Mouse (Mus musculus) embryonic facial prominence, embryonic 15.5 days (tissue): ENCODE measurements at regions not wholly inside any gene's neighbourhood (a gene's known extent, or its start where the extent isn't known, plus 50 kb on each side); places are given as distances from the start of the nearest gene placed in this dataset.
A peak's percentile ranks its signal among the peaks of the same experiment; 100 is the strongest.

Source experiments
- ATAC-seq: fragments of 200-750 bp; cut with Nextera tagmentation; 2 replicates; pipeline ENCODE4 v1.8.0; 2017; ENCODE audit warnings: low read depth, moderate TSS enrichment; ENCODE audit not compliant: insufficient number of reproducible peaks, low FRiP score, low TSS enrichment
- H3K27ac ChIP-seq: fragments of 300-500 bp; sonication (generic); replicated peaks from 2 replicates; pipeline ENCODE4 v1.5.1; 2015; ENCODE audit warnings: mild to moderate bottlenecking, inconsistent platforms
- H3K27me3 ChIP-seq: fragments of 300-500 bp; sonication (generic); 2 replicates; pipeline ENCODE4 v1.6.1; 2015; ENCODE audit warnings: inconsistent platforms
- H3K36me3 ChIP-seq: fragments of 300-500 bp; sonication (generic); 2 replicates; pipeline ENCODE4 v1.6.1; 2015; ENCODE audit warnings: mild to moderate bottlenecking, inconsistent platforms
- H3K4me1 ChIP-seq: fragments of 300-500 bp; sonication (generic); 2 replicates; pipeline ENCODE4 v1.6.1; 2015; ENCODE audit warnings: inconsistent platforms
- H3K4me2 ChIP-seq: fragments of 300-500 bp; sonication (generic); replicated peaks from 2 replicates; pipeline ENCODE4 v1.6.1; 2015; ENCODE audit warnings: mild to moderate bottlenecking, inconsistent platforms
- H3K4me3 ChIP-seq: fragments of 300-500 bp; sonication (generic); replicated peaks from 2 replicates; pipeline ENCODE4 v1.5.1; 2015; ENCODE audit warnings: mild to moderate bottlenecking, inconsistent platforms
- H3K9ac ChIP-seq: fragments of 300-500 bp; sonication (generic); 2 replicates; pipeline ENCODE4 v1.6.1; 2015; ENCODE audit warnings: inconsistent platforms
- H3K9me3 ChIP-seq: fragments of 300-500 bp; sonication (generic); replicated peaks from 2 replicates; pipeline ENCODE4 v1.6.1; 2016; ENCODE audit warnings: inconsistent platforms
- WGBS: fragments of 180-500 bp; shearing (Covaris S2); methylation state at CpG from one replicate; pipeline ENCODE4 v1.1.7; 2015; 5-methylcytosine and 5-hydroxymethylcytosine counted together

DNA sequence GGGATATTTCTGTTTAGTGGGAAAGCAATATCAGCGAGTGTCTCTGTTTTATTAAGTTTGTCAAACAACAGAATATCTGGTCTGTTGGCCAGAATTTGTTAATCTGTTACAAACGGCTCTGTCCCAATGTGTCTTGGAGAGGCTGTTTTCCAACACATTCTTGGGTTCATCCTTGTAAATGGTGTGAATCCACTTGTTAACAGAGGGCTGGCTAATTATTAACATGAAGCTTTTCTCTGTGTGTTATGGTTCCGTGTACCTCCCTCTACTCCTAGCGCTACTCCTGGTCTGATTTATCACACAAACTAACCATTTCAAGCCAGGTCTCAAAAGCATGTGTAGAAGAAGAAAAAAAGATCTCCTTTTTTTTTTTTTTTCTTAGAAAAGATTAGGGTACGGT lies 60.4 kb downstream of the Pou3f3 start:
- Histone ChIP-seq H3K9me3 (no peaks in the 10 kb centered on the region), H3K4me2 (no peak overlapping the region), H3K4me3 (no peak overlapping the region), H3K27me3 (no peaks in the 10 kb centered on the region), H3K36me3 (no peaks in the 10 kb centered on the region), H3K27ac (no peak overlapping the region), H3K9ac (no peak overlapping the region), H3K4me1 (no peaks in the 10 kb centered on the region)
- 85% methylated on average over 5 of the region's 5 CpGs for WGBS
- ATAC-seq, result no peak

GRCm38 (mm10) chr1:42756497-42756896 lies 60.9 kb downstream of the Pou3f3 start:
- H3K4me2 ChIP-seq, result no peak overlapping the region
- no peak overlapping the region for H3K9ac ChIP-seq
- no peak for ATAC-seq
- H3K36me3 ChIP-seq, result no peaks in the 10 kb centered on the region
- no peaks in the 10 kb centered on the region for H3K27me3 ChIP-seq
- no peaks in the 10 kb centered on the region for H3K4me1 ChIP-seq
- H3K9me3 ChIP-seq, result no peaks in the 10 kb centered on the region
- no peak overlapping the region for H3K27ac ChIP-seq
- H3K4me3 ChIP-seq, result no peak overlapping the region

- no peak for ATAC-seq
- H3K4me1 ChIP-seq, result no peaks in the 10 kb centered on the region
- H3K9me3 ChIP-seq, result no peaks in the 10 kb centered on the region
- 63% methylated on average over 2 of the region's 2 CpGs for WGBS
- no peaks in the 10 kb centered on the region for H3K27me3 ChIP-seq
- H3K9ac ChIP-seq, result no peak overlapping the region
- no peak overlapping the region for H3K27ac ChIP-seq
- H3K4me2 ChIP-seq, result no peak overlapping the region
- no peaks in the 10 kb centered on the region for H3K36me3 ChIP-seq
- no peak overlapping the region for H3K4me3 ChIP-seq
Observed at GRCm38 (mm10) chr1:42763447-42763846, 67.9 kb downstream of the Pou3f3 start.

DNA sequence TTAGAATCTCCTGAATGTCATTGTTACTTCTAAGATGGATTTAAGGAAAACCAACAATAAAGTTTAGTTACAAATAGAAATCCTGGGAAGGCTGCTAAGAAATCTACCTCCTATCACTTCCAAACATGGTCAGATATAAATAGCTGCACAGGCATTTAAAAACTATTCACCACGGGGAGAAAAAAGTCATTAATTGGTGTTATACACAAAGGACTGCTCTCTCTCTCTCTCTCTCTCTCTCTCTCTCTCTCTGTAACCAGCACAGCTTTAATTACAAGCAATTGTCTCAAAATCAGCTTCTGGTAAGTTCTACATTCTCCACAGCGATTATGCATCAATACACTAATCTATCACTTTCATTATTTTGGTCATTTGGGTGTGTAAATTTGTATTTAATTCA lies 68.5 kb downstream of the Pou3f3 start:
- 70% methylated on average over 2 of the region's 2 CpGs for WGBS
- ATAC-seq, result no peak
- H3K9me3 ChIP-seq, result no peaks in the 10 kb centered on the region
- H3K4me2 ChIP-seq, result no peak overlapping the region
- no peaks in the 10 kb centered on the region for H3K36me3 ChIP-seq
- H3K9ac ChIP-seq, result no peak overlapping the region
- H3K27ac ChIP-seq, result no peak overlapping the region
- H3K4me3 ChIP-seq, result no peak overlapping the region
- H3K27me3 ChIP-seq, result no peaks in the 10 kb centered on the region
- no peaks in the 10 kb centered on the region for H3K4me1 ChIP-seq

DNA sequence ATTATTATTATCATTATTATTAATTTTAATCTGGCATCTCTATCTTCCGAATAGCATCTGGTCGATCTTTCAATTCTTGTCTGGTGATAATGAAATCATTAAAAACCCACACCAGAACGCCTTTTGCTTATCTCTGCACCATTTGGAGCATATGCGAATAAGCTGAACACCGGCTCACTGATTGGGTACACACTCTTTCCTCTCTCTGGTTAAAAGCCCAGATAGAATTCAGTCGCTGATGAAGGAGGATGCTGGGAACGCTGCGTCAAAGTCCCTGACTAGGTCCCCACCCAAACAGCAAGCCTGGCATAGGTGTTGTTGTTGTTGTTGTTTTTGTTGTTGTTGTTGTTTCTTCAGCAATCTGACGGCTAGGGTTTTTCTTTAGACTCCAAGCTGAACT lies 74.5 kb downstream of the Pou3f3 start:
- no peak for ATAC-seq
- peaks cover 6% of the 10 kb centered on the region; the same call in 1 of the 2 replicates for H3K4me1 ChIP-seq
- no peak overlapping the region for H3K4me3 ChIP-seq
- no peak overlapping the region for H3K9ac ChIP-seq
- no peak overlapping the region for H3K27ac ChIP-seq
- H3K27me3 ChIP-seq, result no peaks in the 10 kb centered on the region
- H3K9me3 ChIP-seq, result no peaks in the 10 kb centered on the region
- H3K4me2 ChIP-seq, result no peak overlapping the region
- 78% methylated on average over 9 of the region's 9 CpGs for WGBS
- H3K36me3 ChIP-seq, result no peaks in the 10 kb centered on the region

DNA sequence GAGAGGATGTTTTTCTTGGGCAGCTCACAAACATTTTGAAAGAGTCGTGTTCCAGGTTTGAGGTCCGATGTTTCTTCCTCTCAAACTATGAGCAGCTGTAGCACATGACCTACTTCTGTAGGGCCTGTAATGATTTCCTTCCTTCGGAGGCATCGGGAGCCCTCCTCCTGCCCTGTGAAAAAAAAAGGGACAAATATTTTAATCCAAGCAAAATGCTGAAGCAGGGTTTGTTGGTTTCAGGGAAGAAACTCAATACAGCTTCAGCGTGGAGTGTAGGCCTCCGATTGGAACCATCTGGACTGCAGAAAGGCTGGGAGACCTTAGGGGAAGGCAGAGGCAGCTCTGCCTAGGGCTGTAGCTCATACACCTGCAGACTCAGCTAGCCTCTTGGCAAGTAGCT lies 76.4 kb downstream of the Pou3f3 start:
- ATAC-seq, result peak; percentile 70
- WGBS, result 18% methylated on average over 6 of the region's 6 CpGs
- Histone ChIP-seq H3K27ac (no peak overlapping the region; the same call in 1 of the 2 replicates), H3K27me3 (no peaks in the 10 kb centered on the region), H3K9ac (no peak overlapping the region), H3K4me3 (no peak overlapping the region), H3K9me3 (no peaks in the 10 kb centered on the region), H3K36me3 (no peaks in the 10 kb centered on the region), H3K4me1 (peaks cover 6% of the 10 kb centered on the region; the same call in 1 of the 2 replicates), H3K4me2 (no peak overlapping the region)

DNA sequence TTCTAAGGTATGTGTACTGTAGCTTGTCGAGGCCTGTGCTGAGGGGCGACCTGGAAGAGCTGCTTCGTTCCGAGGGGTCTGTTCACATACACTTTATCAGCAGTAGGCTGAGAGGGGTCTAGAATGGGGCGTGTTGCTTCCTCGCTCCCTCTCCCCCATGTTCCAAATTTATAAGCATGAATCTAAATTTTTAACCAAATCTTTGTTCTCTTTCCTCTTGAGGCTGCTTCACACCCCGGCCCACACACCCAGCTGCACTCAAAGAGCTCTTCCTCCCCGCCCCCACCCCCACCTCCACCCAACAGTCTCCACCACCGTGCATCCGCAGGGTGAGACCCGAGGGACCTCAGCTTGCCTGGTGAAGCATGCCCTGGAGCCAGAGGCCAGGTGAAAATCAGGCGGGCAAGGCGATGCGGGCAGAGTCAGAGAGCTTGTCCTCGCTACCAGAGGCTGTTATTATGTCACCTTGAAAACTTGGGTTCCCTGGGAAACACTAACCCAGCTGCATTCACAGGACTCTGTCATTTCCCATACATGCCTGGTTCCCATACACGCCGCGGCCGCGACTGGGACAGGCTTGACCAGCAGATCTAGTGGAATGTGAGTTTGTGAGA lies 77.1 kb upstream of the Mrps9 start:
- H3K9ac ChIP-seq, result no peak overlapping the region
- H3K4me1 ChIP-seq, result peaks cover 6% of the 10 kb centered on the region; the same call in 1 of the 2 replicates
- H3K4me3 ChIP-seq, result no peak overlapping the region
- no peak overlapping the region for H3K27ac ChIP-seq
- H3K9me3 ChIP-seq, result no peaks in the 10 kb centered on the region
- WGBS, result 55% methylated on average over 20 of the region's 20 CpGs
- ATAC-seq, result no peak
- H3K27me3 ChIP-seq, result no peaks in the 10 kb centered on the region
- H3K36me3 ChIP-seq, result no peaks in the 10 kb centered on the region
- H3K4me2 ChIP-seq, result no peak overlapping the region

DNA sequence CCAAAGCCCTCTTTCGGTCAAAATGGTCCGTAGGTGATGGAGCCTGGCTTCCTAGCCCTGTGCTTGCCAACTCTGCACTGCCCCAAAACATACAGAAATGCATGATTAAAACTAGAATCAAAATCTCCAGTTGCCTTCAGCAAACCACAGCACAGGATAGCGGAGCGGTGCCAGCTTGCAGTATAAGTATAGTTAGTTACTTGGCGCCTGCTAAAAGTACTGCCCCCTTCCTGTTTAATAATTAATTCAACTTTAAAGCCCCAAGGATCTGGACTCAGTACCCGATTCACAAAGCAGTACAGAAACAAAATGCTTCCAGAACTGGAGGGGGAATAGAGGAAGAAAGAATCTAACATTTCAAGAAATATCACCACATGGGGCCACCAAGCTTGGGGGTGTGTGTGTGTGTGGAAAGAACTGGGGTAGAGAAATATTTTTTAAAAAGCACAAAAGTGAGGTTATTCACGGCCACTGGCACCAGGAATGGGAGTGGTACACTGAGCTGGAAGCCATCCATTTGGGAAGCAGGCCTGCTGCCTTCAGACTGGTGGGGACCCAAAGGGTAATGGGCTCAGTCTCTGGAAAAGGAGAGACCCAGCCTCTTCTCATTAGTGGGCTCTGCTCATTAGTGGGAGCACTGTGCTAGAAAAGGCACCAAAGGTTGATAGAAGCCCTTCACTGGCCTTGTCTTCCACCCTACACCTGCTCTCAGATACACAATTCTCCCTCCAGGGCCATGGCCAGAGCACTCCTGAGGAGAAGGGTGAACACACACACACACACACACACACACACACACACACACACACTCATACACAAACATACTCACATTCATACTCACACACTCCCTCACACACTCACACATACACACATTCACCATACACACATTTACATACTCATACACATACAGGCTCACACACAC lies 75.8 kb upstream of the Mrps9 start:
- 58% methylated on average over 7 of the region's 7 CpGs for WGBS
- no peak; the same call in 1 of the 2 replicates for ATAC-seq
- Histone ChIP-seq H3K4me2 (no peak overlapping the region), H3K9me3 (no peaks in the 10 kb centered on the region), H3K27me3 (no peaks in the 10 kb centered on the region), H3K4me1 (peaks cover 7% of the 10 kb centered on the region; the same call in 1 of the 2 replicates), H3K4me3 (no peak overlapping the region), H3K27ac (no peak overlapping the region), H3K9ac (no peak overlapping the region), H3K36me3 (no peaks in the 10 kb centered on the region)

GRCm38 (mm10) chr1:42775893-42776287 lies 75.1 kb upstream of the Mrps9 start:
- no peak overlapping the region for H3K9ac ChIP-seq
- H3K4me3 ChIP-seq, result no peak overlapping the region
- H3K27me3 ChIP-seq, result no peaks in the 10 kb centered on the region
- H3K36me3 ChIP-seq, result no peaks in the 10 kb centered on the region
- WGBS, result 57% methylated on average over 2 of the region's 2 CpGs
- H3K9me3 ChIP-seq, result no peaks in the 10 kb centered on the region
- ATAC-seq, result no peak
- peaks cover 11% of the 10 kb centered on the region; the same call in 1 of the 2 replicates for H3K4me1 ChIP-seq
- no peak overlapping the region for H3K27ac ChIP-seq
- no peak overlapping the region for H3K4me2 ChIP-seq

- H3K9ac ChIP-seq, result no peak overlapping the region
- no peaks in the 10 kb centered on the region for H3K9me3 ChIP-seq
- 50% methylated on average over 1 of the region's 1 CpGs for WGBS
- no peak for ATAC-seq
- H3K4me1 ChIP-seq, result 0 out of 2 replicates have a peak, but pooled peaks cover 7% of the 10 kb centered on the region
- no peak overlapping the region for H3K27ac ChIP-seq
- no peaks in the 10 kb centered on the region for H3K27me3 ChIP-seq
- no peak overlapping the region for H3K4me2 ChIP-seq
- H3K36me3 ChIP-seq, result no peaks in the 10 kb centered on the region
- H3K4me3 ChIP-seq, result no peak overlapping the region
Observed at GRCm38 (mm10) chr1:42777416-42777815, 73.6 kb upstream of the Mrps9 start.

GRCm38 (mm10) chr1:42779761-42780160 lies 71.3 kb upstream of the Mrps9 start:
- H3K27me3 ChIP-seq, result no peaks in the 10 kb centered on the region
- H3K4me3 ChIP-seq, result no peak overlapping the region
- H3K9ac ChIP-seq, result no peak overlapping the region
- no peaks in the 10 kb centered on the region for H3K36me3 ChIP-seq
- 33% methylated on average over 5 of the region's 5 CpGs for WGBS
- H3K9me3 ChIP-seq, result no peaks in the 10 kb centered on the region
- H3K4me1 ChIP-seq, result 0 out of 2 replicates have a peak, but pooled peaks cover 5% of the 10 kb centered on the region
- no peak for ATAC-seq
- H3K27ac ChIP-seq, result no peak overlapping the region
- no peak overlapping the region for H3K4me2 ChIP-seq
